Mouse (Mus musculus): ENCODE measurements at regions not wholly inside any gene's neighbourhood (a gene's known extent, or its start where the extent isn't known, plus 50 kb on each side); places are given as distances from the start of the nearest gene placed in this dataset.
A peak's percentile ranks its signal among the peaks of the same experiment; 100 is the strongest.

GRCm38 (mm10) chr12:109893657-109894056, 293.5 kb upstream of the Rtl1 start:
- no peak for DNase-seq

DNA sequence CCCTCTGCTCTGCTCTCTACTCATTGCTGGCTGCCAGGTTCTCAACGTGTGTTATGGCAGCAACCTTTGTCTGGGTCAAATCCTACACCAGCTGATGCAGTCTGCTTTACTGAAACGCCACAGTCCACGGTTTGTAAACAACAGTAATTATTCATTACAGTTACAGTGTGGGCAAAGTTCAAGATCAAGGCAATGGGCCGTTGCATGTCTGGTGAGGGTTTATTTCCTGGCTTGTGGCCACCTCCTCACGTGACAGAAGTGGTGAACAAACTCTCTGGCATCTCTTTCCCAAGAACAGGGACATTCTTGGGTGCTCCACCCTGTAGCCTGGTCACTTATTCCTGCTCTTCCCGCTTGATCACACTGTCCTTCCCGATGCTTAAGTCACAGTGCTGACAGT, 295.3 kb upstream of the Rtl1 start:
- DNase-seq, result no peak

GRCm38 (mm10) chr12:109896397-109896796, 296.3 kb upstream of the Rtl1 start:
- DNase-seq, result no peak

DNA sequence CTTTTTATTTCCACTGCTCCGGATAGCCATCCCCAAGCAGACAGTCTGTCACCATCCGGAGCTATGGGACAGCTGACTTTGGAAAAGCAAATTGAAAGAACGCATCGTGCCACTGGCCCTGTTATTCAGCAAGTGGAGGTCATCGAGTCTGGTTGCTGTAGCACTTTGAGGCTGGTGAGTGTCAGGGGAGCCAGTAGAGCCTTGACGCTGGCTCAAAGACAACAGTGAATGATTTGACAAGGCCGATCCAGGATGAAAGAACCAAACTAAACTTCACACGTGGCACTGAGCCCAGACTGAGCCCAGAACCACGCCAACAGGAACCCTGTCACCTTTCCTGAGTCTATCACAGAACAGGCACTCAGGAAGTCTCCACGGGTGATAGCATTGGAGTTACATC, 296.8 kb upstream of the Rtl1 start:
- no peak for DNase-seq

- no peak for DNase-seq
Observed at GRCm38 (mm10) chr12:109897861-109898385, 297.8 kb upstream of the Rtl1 start.

- no peak for DNase-seq
Observed at GRCm38 (mm10) chr12:109899420-109899819, 299.3 kb upstream of the Rtl1 start.

GRCm38 (mm10) chr12:109910966-109911495, 310.9 kb upstream of the Rtl1 start:
- DNase-seq, result no peak

DNA sequence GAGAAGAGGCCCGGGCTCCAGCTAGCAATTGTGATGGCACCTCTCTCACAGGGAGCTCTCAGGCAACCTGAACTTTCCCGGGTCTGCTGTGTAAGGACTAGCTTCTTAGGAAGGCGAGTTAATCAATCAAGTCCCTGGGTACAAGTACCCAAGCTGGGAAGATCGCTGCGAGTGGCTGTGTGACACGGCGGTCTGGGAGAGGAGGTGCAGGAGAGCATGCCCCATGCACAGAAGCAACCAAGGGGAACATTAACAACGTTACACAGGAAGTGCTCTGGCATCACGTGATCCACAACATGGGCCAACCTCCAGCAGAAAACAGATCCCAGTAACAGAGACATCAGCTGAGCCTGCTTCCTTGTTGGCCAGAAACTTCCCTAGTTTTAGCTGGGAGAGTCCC, 311.4 kb upstream of the Rtl1 start:
- DNase-seq, result no peak

- DNase-seq, result no peak
Observed at GRCm38 (mm10) chr12:109917761-109918160, 317.6 kb upstream of the Rtl1 start.

GRCm38 (mm10) chr12:109918901-109919300, 318.8 kb upstream of the Rtl1 start:
- no peak for DNase-seq

DNA sequence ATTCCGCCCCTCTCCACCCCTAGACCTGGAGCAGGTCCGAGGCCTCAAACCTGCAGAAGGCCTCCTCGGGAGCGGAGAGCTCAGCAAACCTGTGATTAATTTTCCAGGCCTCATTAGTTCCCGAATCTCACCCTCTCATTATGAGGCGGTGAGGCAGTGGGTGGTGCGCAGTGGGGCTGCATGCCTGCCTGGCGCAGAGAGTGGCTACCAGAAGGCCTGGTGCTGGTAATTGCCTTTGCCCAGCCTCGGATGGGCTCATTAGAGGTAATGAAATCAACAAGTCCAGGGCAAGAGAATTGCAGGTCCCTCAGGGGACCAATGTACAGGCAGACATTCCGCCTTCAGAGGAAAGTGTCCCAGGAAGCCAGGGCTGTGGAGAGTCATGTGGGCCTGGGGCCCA, 322.0 kb upstream of the Rtl1 start:
- DNase-seq, result no peak

DNA sequence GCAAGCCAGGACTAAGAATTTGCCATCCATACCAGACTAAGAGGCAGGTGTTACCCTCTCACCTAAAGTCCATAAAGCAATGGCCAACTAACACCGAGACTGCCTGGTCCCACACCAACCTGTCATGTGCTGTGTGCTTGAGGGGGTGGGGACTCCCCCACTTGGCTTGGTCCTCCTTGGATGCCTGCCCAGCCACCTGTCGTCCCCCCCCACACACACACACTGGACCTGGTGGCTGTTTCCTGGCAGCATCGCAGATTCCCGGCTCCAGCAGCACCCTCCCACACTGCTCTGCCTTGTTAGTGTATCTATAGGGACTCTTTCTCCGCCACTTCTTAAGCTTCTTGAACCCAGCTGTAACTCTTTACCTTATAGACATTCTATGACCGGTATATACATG, 325.7 kb upstream of the Rtl1 start:
- no peak for DNase-seq

GRCm38 (mm10) chr12:109926643-109927042, 326.5 kb upstream of the Rtl1 start:
- no peak for DNase-seq

- no peak for DNase-seq
Observed at GRCm38 (mm10) chr12:109946179-109946578, 332.7 kb upstream of the Dio3 start.

DNA sequence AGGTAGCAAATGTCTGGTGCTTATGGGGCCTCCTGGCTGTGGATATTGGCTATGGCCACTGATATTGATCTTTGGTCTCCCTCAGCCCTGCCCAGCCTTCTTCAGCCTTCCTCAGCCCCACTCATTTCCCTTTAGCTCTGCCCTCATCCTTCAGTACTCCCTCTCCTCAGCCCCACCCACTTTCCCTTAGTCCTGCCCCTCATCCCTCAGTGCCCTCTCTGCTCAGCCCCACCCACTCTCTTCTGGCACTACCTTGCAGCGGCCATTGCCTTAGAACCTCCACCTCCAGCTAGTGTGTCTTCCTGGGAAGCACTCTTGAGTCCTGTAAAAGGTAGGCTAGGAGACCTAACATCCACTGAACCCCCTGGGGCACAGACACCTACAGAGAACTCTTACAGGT, 331.9 kb upstream of the Dio3 start:
- no peak for DNase-seq

DNA sequence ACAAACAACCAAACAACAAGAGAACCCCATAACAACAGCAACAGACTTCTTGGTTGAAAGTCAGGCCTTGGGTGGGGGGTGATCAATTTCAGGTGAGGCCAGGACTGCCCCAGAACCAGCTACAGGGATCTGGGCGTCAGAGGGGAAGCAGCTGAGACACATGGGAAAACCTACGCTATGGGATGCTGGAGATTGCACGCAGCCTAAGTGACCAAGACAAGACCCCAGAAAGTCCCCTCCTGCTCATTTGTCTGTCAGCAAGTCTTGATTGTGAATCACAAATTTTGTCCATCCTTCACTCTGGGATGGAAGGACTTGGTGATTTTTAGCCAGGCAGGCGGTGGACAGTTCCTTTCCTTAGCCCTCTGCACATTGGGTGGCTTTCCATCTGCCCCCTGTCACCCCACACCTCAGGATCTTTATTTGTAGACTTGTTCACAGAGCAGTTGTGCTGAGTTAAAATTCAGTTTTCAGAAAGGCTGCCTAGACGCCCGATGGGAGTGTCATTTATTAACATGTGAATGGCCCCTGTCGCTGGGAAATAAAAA, 330.9 kb upstream of the Dio3 start:
- DNase-seq, result peak; percentile 13

- no peak for DNase-seq
Observed at GRCm38 (mm10) chr12:109948434-109948984, 330.4 kb upstream of the Dio3 start.

DNA sequence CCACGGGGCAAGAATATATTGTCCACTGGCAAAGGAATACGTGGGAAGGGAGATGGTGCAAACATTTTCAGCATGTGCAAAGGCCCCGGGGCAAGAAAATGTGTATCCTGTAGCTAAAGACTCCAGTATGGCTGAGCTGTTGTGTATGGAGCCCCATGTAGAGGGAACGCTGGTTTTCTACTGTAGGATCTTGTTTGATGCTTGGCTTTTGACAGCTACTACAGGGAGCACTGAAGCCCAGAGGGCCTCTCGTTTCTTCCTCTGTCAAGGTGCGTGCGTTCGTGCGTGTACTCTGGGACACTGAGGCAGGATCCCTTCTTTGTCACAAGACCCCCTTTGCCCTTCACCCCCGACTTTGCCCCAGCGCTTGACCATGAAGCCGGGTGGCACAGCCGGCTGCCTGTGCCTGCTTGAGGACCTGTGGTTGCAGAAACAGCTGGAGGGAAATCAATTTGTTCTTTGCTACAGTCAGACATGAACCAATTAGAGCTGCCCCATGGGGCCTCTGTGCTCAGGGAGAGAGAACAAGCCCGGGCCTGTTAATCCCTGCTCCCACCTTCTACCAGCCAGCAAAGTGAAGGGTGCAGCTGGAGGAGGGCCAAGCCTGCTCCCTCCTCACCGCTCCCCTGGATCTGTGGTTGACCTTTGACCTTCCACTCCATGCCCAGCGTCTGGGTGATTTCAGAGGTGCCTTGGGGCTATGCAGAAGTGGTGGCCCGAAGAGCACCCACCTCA, 329.5 kb upstream of the Dio3 start:
- DNase-seq, result no peak

- no peak for DNase-seq
Observed at GRCm38 (mm10) chr12:109950632-109951031, 328.2 kb upstream of the Dio3 start.

GRCm38 (mm10) chr12:109951473-109951872, 327.4 kb upstream of the Dio3 start:
- no peak for DNase-seq

DNA sequence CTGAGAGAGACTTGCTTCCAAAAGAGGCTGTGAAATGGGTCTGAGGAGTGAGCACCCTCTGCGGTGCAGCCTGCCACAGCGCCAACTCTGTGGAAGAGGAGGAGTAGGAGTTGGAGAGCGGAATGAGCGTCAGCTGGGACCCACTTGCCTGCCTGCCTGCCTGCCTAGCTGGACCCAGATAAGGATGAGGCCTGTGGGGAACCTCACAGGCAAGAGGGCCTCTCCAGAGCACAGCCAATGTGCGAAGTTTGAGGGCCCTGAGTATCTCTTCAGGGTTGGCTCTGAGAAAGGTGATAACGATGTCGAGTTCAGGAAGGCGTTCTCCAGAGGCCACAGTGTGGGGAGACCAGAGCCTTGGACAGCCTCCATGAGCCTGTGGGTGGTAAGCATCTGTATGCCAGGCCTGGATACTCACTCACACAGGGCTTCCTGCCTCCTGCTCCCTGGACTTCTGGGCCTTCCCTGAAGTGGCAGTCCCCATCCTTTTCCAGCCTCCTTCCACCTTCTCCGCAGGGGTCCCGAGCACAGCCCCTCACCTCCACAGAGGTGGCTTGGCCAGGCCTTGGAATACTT, 326.9 kb upstream of the Dio3 start:
- DNase-seq, result no peak

- DNase-seq, result no peak
Observed at GRCm38 (mm10) chr12:109952933-109953332, 325.9 kb upstream of the Dio3 start.

DNA sequence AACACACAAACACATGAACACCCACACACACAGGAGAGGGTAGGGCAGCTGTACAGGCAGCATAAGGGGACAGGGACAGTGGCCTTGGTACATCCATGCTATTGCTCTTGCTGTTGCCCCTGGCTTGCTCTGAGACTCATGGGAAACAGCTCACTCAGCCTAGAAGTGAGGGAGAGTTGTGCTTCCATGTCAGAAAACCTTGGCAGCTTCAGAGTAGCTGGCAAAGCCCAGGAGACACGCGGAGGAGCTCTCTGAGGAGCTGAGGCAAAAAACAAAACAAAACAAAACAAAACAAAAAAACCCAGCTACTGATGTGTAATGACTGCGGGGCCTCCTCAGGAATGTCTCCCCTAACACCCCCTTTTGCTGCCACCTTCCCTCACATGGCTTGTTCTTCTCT, 321.6 kb upstream of the Dio3 start:
- no peak for DNase-seq

Data from lung, postnatal 14 days (tissue).